Mouse (Mus musculus) WW6 (cell line): ENCODE results near the gene Cacna1a.
"Not testable (repeated sequence)": the region's sequence is repeated elsewhere in the genome, so short reads cannot be mapped to it uniquely, and the experiment has no call there.

Source experiments
- DNase-seq: peaks from one replicate; pipeline ENCODE4 v3.0.0-alpha.2; 2013; ENCODE audit warnings: low read depth, low spot score

Cacna1a gene

GRCm38 (mm10) chr8:84657680-84658079 is 269.4 kb downstream of the Cacna1a start:
- no peak for DNase-seq

- no peak for DNase-seq
These were observed 270.7 kb downstream of the Cacna1a start for GRCm38 (mm10) chr8:84658951-84659350.

DNA sequence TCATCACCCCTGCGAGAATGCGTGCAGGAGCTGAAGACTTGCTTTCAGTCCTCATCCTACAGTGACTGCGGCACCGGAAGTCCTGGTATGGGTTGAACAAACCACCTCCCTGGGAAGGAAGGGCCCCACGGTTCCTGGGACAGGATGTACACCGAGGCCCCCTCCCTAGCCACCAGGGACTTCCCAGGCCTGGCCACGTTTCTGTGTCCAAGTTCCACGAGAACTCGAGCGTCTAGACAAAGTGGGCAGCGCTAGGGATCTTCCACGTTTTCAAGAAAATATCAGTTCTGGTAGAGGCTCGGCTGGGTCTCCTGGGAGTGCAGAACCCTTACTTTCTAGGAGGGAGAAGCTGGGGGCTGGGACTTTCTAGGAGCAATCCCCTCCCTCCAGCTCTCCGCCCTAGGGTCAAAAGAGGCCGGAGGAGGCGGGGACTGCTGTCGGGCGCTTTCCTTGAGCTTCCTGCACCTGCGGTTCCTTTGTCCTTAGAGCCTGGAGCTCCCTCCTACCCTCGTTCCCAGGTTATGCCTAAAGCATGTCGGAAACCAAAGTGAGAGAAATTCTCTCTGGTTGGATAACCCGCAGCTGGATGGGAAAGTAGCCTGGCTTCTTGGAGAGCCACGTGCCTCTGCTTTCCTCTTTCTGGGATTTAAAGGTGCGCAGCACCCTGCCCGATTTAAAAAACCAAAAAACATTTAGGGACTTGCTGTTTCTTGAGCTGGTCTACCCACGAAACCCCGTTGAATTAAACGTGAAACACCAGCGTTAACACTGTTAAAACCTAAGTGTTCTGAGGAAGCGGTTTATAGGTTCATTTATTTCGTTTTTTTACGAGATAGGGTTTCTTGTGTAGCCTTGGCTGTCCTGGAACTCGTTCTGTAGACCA is 271.9 kb downstream of the Cacna1a start:
- no peak for DNase-seq

DNA sequence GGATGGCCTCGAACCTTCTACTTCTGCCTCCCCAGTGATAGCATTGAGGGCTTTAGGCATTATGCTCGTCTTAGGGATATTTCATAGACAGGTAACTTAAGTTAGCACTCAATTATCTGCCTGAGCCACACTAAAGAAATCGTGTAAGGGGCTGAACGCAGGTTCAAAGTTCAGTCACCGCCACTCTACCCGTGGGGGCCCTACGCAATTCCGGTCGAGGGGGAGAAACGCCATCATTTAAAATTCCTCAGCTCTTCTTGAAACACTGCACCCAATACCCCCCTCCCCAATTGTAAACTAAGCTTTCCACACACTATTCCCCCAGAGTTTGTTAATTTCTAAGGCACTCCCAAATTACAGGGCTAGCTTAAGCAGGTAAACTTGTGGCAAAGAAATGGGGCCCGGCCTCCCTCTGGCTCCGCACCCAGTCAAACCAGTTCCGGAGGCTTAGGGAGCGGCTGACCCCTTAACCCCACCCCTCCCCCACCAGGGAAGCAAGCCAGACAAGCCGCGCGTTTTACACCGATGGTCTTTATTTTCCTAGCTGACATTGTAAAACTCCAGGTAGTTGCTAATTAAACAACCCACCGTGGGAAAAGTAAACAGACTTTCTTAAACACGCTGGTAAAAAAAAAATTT is 272.7 kb downstream of the Cacna1a start:
- DNase-seq = no peak

- DNase-seq = no peak
These were observed 273.2 kb downstream of the Cacna1a start for GRCm38 (mm10) chr8:84661458-84661871.

DNA sequence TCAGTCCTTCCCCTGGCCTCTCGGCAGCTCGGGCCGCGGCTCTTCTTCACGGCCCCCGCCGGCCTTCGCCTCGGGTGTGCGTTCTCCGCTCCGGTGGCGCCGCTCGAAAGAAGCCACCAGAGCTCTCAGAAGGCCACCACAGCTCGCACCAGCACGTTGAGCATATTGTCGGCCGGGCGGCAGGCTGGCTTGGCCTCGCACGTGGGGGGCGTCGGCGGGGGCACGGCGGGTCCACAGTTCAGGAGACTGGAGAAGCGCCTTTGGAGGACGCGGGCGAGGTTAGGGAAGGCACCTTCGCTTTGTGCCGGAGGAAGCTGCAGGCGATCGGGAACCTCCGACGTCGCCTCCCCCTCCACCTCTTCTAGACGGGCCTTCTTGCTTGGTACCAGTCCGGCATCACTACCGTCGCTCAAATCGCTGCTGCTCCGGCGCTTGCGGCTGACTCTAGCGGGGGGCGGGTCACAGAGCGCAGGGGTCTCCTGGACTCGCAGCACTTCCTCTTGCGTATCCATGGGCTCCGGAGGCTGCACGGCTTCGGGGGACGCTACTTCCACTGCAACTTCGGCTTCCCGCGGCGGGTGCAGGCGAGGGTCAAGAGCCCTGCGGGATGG is 273.8 kb downstream of the Cacna1a start:
- no peak for DNase-seq

GRCm38 (mm10) chr8:84662581-84663065 is 274.4 kb downstream of the Cacna1a start, which contains the start of gene Ier2:
TSS of gene Ier2 (minus strand) at chr8:84662852.
- DNase-seq = no peak

DNA sequence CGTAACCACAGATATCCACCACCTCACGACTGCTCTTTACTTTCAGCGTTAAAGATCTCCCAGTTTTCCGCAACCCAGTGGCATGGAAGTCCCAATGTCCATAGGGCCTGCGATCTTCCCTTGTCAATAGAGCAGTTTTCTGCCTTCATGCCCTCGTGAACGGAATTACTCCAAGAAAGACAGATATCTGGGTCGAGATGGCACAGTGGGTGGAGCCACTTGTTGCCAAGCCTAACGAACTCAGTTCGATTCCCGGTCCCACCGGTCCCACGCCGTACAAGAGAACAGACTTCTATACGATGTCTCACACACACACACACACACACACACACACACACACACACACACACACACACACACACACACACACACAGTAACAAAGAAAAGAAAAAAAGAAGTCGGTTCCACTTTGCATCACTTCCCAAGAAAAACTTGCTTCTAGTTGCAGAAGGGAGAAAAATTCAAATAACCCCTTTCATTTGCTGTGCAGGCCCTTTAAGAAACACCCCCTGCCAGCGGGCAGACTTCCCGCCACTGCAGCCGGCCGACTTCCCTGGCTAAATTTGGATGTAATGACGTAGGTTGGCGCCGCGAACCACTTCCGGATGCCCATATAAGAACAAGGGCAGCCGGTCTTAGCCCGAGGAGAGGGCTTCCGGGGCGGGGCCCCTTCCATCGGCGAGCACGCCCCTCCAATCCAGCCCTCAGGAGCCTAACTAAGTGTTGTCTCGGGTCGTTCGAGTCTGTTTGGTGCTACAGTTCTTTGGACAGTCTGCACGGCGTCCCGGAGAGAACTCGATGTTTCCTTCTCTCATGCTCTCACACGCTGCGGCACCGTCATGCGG is 275.5 kb downstream of the Cacna1a start:
- peak; percentile 98 for DNase-seq

GRCm38 (mm10) chr8:84664566-84665384 is 276.5 kb downstream of the Cacna1a start:
- no peak for DNase-seq

GRCm38 (mm10) chr8:84665385-84665893 is 277.2 kb downstream of the Cacna1a start:
- no peak for DNase-seq

GRCm38 (mm10) chr8:84668081-84668480 is 279.8 kb downstream of the Cacna1a start:
- DNase-seq = no peak

DNA sequence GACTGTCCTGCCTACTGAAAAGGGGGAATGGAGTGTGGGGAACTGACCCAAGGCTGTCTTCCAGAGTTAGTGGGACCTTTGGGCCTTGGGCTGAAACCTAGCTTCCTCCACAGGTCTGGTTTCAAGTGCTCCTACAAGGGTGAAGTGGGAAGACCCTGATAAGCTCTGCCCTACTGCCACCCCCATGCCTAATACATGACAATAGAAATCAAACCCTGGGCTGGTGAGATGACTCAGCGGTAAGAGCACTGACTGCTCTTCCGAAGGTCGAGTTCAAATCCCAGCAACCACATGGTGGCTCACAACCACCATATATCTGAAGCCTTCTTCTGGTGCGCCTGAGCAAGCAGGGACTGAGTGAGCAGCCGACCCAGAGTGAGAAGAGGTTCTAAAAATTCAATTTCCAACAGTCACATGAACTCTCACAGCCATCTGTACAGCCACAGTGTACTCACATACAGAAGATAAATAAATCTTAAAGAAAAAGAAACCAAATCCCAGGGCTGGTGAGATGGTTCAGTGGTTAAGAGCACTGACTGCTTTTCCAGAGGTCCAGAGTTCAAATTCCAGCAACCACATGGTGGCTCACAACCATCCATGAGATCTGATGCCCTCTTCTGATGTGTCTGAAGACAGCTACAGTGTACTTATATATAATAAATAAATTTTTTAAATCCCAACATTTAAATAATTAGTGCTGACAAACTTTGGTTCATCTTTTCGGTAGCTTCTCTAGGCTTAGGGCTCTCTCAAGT is 280.7 kb downstream of the Cacna1a start:
- DNase-seq = no peak

DNA sequence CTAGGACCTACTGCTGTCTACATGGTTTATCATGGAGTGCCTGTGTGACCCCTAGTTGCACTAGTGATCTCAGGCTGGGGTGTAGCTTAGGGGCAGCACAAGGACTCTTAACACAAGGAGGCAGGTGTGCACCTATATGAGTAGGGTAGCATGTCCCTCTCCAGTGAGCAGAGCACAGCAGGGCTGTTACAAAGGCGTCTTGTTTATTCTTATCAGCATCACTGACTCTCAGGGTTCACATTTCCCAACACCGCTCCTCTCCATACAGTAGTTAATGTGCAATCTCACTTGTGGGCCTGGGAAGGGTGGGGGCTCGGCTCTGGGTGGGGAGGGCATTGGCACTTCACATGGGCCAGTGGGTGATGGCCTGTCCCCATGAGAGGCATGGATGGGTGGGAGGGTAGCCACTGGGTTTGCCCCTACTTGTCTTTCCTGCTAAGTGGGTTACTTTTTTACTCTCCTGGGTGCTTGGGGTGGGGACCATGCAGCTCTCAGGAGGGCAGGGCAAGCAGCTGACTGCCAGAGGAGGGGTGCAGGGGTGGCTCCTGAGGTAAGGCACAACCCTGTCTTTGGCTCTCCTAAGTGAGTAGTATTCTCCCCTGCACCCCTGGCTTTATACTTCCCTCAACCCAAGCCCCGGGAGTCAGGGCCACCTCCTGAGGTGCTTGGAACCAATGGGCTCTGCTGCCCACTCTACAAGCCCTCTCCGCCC is 282.2 kb downstream of the Cacna1a start:
- not testable (repeated sequence) for DNase-seq

DNA sequence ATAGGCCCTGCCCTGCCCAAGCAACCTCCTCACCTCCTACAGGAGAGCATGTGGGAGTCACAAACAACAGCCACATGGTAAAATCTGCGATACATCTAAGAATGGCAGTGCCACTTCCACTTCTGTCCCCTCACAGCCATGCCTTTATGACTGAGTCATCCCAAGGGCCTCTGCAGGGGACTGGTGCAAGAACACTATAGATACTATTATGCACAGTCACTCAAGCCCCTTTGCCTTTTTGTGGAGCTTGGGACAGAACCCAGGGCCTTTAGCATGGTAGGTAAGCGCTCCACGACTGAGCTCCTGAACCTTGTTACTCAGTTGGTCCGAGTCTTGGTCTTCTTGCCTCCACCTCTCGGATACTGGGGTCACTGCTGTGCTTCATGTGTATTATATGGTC is 289.1 kb downstream of the Cacna1a start:
- no peak for DNase-seq

GRCm38 (mm10) chr8:84681476-84681875 is 293.2 kb downstream of the Cacna1a start:
- DNase-seq = no peak

GRCm38 (mm10) chr8:84682257-84682656 is 294.0 kb downstream of the Cacna1a start:
- no peak for DNase-seq

GRCm38 (mm10) chr8:84684537-84684936 is 296.3 kb downstream of the Cacna1a start:
- DNase-seq = no peak

- DNase-seq = no peak
These were observed 298.2 kb downstream of the Cacna1a start, which contains the start of gene Trmt1 for GRCm38 (mm10) chr8:84686191-84687002. TSS of gene Trmt1 (plus strand) at chr8:84686307.
